Mouse (Mus musculus): ENCODE measurements around the gene Apol8. TPM values are rescaled to one million over a fixed set of nuclear protein-coding genes. Genes with fewer than 3 reads are reported as not detected.

Gene Apol8
- polyA plus RNA-seq, 1 experiment from 2014 or later, result 9.8 TPM

GRCm38 (mm10) chr15:77774303-77774702 lies 17.5 kb upstream of the Apol8 start:
- Histone ChIP-seq H3K4me3 (ENCODE audit: low read depth, low read length) (no peak overlapping the region), H3K36me3 (replicated peaks; ENCODE audit: insufficient read depth, low read length) (peaks cover 97% of the 10 kb centered on the region), H3K27me3 (ENCODE audit: insufficient read depth, low read length) (no peaks in the 10 kb centered on the region), H3K4me2 (ENCODE audit: low read depth, low read length) (no peak overlapping the region), H3K4me1 (ENCODE audit: insufficient read depth) (peaks cover 14% of the 10 kb centered on the region), H3K9me3 (ENCODE audit: low read length) (no peaks in the 10 kb centered on the region), H3K27ac (ENCODE audit: low read depth) (peak overlapping the region; percentile 23; the same call in 1 of the 2 replicates), H3K9ac (replicated peaks) (no peak overlapping the region)
- TF ChIP-seq CTCF (IDR thresholded peaks at IDR 0.05; ENCODE audit: low read depth) (no peak), EP300 (IDR thresholded peaks at IDR 0.05; ENCODE audit: low read depth) (no peak)
- DNase-seq (no peak), ATAC-seq (no peak)
- WGBS (ENCODE audit: insufficient replicate concordance), result 96% methylated on average over 10 of the region's 10 CpGs

GRCm38 (mm10) chr15:77773099-77773915 lies 16.5 kb upstream of the Apol8 start:
- Histone ChIP-seq H3K9me3 (ENCODE audit: low read length) (no peaks in the 10 kb centered on the region), H3K4me1 (ENCODE audit: insufficient read depth) (peaks cover 14% of the 10 kb centered on the region), H3K36me3 (replicated peaks; ENCODE audit: insufficient read depth, low read length) (peaks cover 98% of the 10 kb centered on the region), H3K27me3 (ENCODE audit: insufficient read depth, low read length) (no peaks in the 10 kb centered on the region), H3K9ac (replicated peaks) (no peak overlapping the region; the same call in 1 of the 2 replicates), H3K27ac (ENCODE audit: low read depth) (peak overlapping the region; percentile 23; the same call in 1 of the 2 replicates), H3K4me2 (ENCODE audit: low read depth, low read length) (no peak overlapping the region), H3K4me3 (ENCODE audit: low read depth, low read length) (no peak overlapping the region)
- DNase-seq, result peak; percentile 63
- WGBS (ENCODE audit: insufficient replicate concordance), result 60% methylated on average over 19 of the region's 19 CpGs
- peak; percentile 89 for ATAC-seq
- peak; percentile 94 for TF ChIP-seq EP300 (IDR thresholded peaks at IDR 0.05; ENCODE audit: low read depth)
- no peak for TF ChIP-seq CTCF (IDR thresholded peaks at IDR 0.05; ENCODE audit: low read depth)

- no peak for ATAC-seq
- no peaks in the 10 kb centered on the region for H3K9me3 ChIP-seq (ENCODE audit: low read length)
- no peak overlapping the region for H3K27ac ChIP-seq (ENCODE audit: low read depth)
- H3K36me3 ChIP-seq (replicated peaks; ENCODE audit: insufficient read depth, low read length), result peaks cover 98% of the 10 kb centered on the region
- peaks cover 14% of the 10 kb centered on the region for H3K4me1 ChIP-seq (ENCODE audit: insufficient read depth)
- H3K4me3 ChIP-seq (ENCODE audit: low read depth, low read length), result no peak overlapping the region
- no peaks in the 10 kb centered on the region for H3K27me3 ChIP-seq (ENCODE audit: insufficient read depth, low read length)
- 94% methylated on average over 9 of the region's 9 CpGs for WGBS (ENCODE audit: insufficient replicate concordance)
- no peak for DNase-seq
- H3K4me2 ChIP-seq (ENCODE audit: low read depth, low read length), result no peak overlapping the region
- no peak for TF ChIP-seq EP300 (IDR thresholded peaks at IDR 0.05; ENCODE audit: low read depth)
- TF ChIP-seq CTCF (IDR thresholded peaks at IDR 0.05; ENCODE audit: low read depth), result no peak
- H3K9ac ChIP-seq (replicated peaks), result no peak overlapping the region
Observed at GRCm38 (mm10) chr15:77770942-77771341, 14.1 kb upstream of the Apol8 start.

- Histone ChIP-seq H3K4me2 (ENCODE audit: low read depth, low read length) (no peak overlapping the region), H3K4me1 (ENCODE audit: insufficient read depth) (peaks cover 12% of the 10 kb centered on the region), H3K9me3 (ENCODE audit: low read length) (no peaks in the 10 kb centered on the region), H3K9ac (replicated peaks) (no peak overlapping the region), H3K36me3 (replicated peaks; ENCODE audit: insufficient read depth, low read length) (peaks cover 98% of the 10 kb centered on the region), H3K27ac (ENCODE audit: low read depth) (no peak overlapping the region), H3K27me3 (ENCODE audit: insufficient read depth, low read length) (no peaks in the 10 kb centered on the region), H3K4me3 (ENCODE audit: low read depth, low read length) (no peak overlapping the region)
- 87% methylated on average over 5 of the region's 5 CpGs for WGBS (ENCODE audit: insufficient replicate concordance)
- TF ChIP-seq CTCF (IDR thresholded peaks at IDR 0.05; ENCODE audit: low read depth) (no peak), EP300 (IDR thresholded peaks at IDR 0.05; ENCODE audit: low read depth) (no peak)
- ATAC-seq (no peak), DNase-seq (no peak)
Observed at GRCm38 (mm10) chr15:77770341-77770740, 13.5 kb upstream of the Apol8 start.

DNA sequence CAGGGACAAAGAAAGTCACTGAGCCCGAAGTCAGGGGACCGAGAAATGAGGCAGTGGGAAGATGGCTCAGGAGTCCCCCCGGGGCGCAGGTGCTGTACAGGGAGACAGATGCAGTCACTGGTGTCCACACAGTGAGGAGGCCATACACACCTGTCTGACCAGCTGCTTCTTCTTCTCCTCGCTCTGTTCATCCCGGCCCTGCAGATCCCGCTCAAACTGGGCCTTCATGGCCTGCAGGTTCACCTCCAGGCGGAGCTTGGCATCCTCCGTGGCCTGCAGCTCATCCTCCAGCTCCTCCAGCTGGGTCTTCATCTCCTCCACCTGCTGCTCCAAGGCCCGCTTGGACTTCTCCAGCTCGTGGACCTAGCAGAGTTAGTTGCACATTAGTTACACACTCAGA lies 10.2 kb upstream of the Apol8 start:
- ATAC-seq (no peak), DNase-seq (no peak)
- 92% methylated on average over 11 of the region's 11 CpGs for WGBS (ENCODE audit: insufficient replicate concordance)
- H3K4me2 ChIP-seq (ENCODE audit: low read depth, low read length), result no peak overlapping the region
- no peak overlapping the region for H3K9ac ChIP-seq (replicated peaks)
- H3K27ac ChIP-seq (ENCODE audit: low read depth), result no peak overlapping the region
- peaks cover 98% of the 10 kb centered on the region for H3K36me3 ChIP-seq (replicated peaks; ENCODE audit: insufficient read depth, low read length)
- H3K27me3 ChIP-seq (ENCODE audit: insufficient read depth, low read length), result no peaks in the 10 kb centered on the region
- no peaks in the 10 kb centered on the region for H3K4me1 ChIP-seq (ENCODE audit: insufficient read depth)
- TF ChIP-seq CTCF (IDR thresholded peaks at IDR 0.05; ENCODE audit: low read depth) (no peak), EP300 (IDR thresholded peaks at IDR 0.05; ENCODE audit: low read depth) (no peak)
- no peak overlapping the region for H3K4me3 ChIP-seq (ENCODE audit: low read depth, low read length)
- H3K9me3 ChIP-seq (ENCODE audit: low read length), result no peaks in the 10 kb centered on the region

DNA sequence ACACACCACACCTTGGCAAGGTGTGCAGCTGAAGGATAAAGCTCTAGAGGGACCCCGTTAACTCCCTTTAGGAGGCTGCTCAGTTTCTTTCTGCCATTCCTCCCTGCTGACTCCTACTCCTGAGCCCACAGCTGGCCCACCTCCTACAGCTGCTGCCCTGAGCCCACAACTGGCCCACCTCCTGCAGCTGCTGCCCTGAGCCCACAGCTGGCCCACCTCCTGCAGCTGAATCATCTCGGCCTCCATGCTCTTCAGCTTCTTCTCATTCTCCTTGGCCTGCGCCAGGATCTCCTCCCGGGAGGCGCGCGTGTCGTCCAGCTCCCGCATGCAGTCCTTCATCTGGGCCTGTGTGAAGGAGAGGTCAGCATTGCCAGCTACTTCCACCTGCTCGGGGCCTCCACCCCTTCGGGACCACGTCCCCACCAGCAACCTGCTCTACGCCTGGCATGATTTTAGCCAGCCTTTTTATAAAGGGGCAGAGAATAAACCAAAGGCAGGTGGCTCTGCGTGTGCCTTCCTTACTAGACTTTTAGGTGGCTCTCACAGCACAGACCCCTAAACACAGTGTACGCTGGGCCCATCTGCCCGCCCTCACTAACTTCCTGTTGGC lies 8.8 kb upstream of the Apol8 start:
- Histone ChIP-seq H3K9ac (replicated peaks) (no peak overlapping the region), H3K4me2 (ENCODE audit: low read depth, low read length) (no peak overlapping the region), H3K4me3 (ENCODE audit: low read depth, low read length) (no peak overlapping the region), H3K36me3 (replicated peaks; ENCODE audit: insufficient read depth, low read length) (peaks cover 97% of the 10 kb centered on the region), H3K27ac (ENCODE audit: low read depth) (no peak overlapping the region), H3K9me3 (ENCODE audit: low read length) (no peaks in the 10 kb centered on the region), H3K27me3 (ENCODE audit: insufficient read depth, low read length) (no peaks in the 10 kb centered on the region), H3K4me1 (ENCODE audit: insufficient read depth) (no peaks in the 10 kb centered on the region)
- DNase-seq (no peak), ATAC-seq (no peak)
- no peak for TF ChIP-seq EP300 (IDR thresholded peaks at IDR 0.05; ENCODE audit: low read depth)
- TF ChIP-seq CTCF (IDR thresholded peaks at IDR 0.05; ENCODE audit: low read depth), result no peak
- WGBS (ENCODE audit: insufficient replicate concordance), result 88% methylated on average over 16 of the region's 16 CpGs

Data from liver, postnatal 0 days (tissue).